Mouse (Mus musculus): ENCODE data around the gene Vmn1r20.
"Not testable (repeated sequence)": the region's sequence is repeated elsewhere in the genome, so short reads cannot be mapped to it uniquely, and the experiment has no call there.

Gene Vmn1r20

DNA sequence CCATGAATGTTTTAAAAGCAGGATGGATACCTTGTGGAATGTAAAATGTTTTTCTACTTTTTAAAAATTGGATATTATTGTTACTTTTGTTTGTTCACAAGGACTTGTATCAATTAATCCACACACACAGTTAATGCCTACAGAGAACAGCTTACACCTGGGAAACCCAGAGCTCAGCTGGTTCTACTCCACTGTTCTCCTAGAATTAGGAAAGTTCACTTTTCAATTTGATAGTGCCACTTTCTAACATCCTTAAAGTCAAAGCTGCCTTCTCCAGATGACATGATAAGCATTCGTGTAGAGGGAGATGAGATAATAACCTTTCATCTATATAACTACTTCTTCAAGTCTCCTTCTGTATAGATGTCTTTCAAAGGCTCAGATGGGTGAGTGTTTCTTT, at the start of gene Vmn1r20:
Vmn1r20 (plus strand) TSS at position 301 of the 400 bp plus-strand sequence.
- DNase-seq: no peak

DNA sequence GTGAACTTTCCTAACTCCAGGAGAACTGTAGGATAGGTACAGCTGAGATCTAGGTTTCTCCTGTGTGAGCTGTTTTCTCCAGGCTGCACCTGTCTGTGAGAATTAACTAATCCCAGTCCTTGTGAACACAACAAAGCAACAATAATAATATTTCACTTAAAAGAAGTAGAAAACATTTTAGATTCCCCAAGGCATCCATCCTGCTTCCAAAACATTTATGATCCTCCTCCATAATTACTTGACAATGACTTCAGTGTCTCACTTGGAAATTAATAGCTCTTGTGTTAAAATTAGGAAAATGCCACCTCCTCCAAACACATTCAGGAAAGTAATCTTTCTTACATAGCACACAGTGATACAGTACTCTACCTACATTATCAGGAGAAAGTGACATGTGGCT, 33.0 kb upstream of the Vmn1r20 start, which contains the start of gene Vmn1r18:
Vmn1r18 (minus strand) TSS at position 101 of the 400 bp plus-strand sequence.
- DNase-seq: no peak

DNA sequence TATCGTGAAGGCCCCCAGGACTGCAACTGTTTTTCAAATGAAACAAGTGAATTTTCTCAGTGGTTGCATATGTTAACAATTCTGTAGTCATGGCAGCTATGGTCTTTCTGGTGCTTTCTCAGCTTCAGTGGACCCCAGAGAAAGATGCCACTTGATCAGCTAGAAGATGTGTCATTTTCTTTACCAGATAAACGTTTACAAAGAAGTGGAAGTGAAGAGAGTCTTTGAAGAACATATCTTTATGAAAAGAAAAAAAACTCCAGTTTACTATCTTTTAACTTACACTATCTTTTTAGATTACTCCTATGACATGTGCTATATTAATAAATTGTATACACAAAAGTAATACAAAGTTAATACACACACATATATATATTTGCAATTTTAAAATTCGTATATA, 25.2 kb upstream of the Vmn1r20 start, which contains the start of gene Vmn1r19:
Vmn1r19 (plus strand) TSS at position 301 of the 400 bp plus-strand sequence.
- DNase-seq: not testable (repeated sequence)

DNA sequence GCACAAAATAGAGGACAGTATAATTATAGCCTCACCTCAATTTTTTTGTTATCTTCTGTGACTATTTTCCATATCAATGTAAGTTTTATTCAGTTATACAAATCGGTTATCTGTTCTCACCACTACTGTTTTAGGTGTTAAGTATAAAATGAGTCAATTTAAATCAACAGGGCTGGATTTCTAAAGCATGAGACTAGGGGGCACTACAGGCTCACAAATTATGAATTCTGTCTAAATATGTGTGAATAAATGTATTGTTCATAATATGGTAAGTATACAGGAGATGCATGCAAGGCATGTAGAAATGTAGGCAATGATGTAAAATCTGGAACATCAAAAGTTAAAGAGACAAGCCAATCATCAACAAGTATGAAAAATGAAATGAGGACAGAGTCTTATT, 2.5 kb downstream of the Vmn1r20 start:
- DNase-seq: peak; percentile 3

DNA sequence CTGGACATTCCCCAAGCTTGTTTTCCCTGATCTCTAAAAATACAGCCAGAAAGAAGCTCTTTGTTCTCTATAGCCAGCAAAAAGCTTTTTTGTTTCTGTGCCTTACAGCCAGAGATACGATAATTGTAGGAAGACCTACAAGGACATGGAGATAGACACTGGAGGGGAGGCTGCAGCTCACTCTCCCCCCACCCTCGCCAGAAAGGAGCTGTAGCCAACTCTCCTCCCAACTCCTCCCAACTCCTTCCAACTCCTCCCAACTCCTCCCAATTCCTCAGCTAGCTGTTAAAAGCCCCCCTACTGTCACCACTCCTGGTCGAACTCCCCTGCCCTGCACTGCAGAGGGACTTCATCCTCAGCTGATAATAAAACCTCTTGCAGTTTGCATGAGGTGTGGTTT, 39.4 kb downstream of the Vmn1r20 start:
- DNase-seq: not testable (repeated sequence)

Data from cerebellum, adult 9-10 months (tissue).